In genomic region chr2:92458481-92458880, GRCm38 (mm10) we compare ENCODE assay signal across 8 mouse cellular contexts. TPM values are rescaled to one million over a fixed set of nuclear protein-coding genes. Genes with fewer than 3 reads are reported as not detected.
DNase-seq lines count a peak whose midpoint lies in the region; ATAC-seq and TF ChIP-seq lines count a peak whose summit lies in the region.

No protein-coding gene starts in this region.

- peak overlapping the region; percentile 82 for H3K4me3 ChIP-seq in layer of hippocampus, adult 2 months
- peak overlapping the region; percentile 90 for H3K4me3 ChIP-seq in embryonic facial prominence, embryonic 10.5 days
- H3K4me3 ChIP-seq in intestine, embryonic 14.5 days (ENCODE audit: low read depth, low read length): peak overlapping the region; percentile 87
- H3K4me3 ChIP-seq in neural tube, embryonic 12.5 days: peak overlapping the region; percentile 74

- peak overlapping the region; percentile 69 for H3K9ac ChIP-seq in intestine, embryonic 14.5 days (ENCODE audit: low read length)
- peak overlapping the region; percentile 72; the same call in 1 of the 2 replicates for H3K9ac ChIP-seq in neural tube, embryonic 12.5 days

- no peak for DNase-seq in layer of hippocampus, adult 2 months (ENCODE audit: low spot score in 2 of 2)
- no peak for DNase-seq in layer of hippocampus, postnatal 10 days (ENCODE audit: low spot score in 2 of 2)
- no peak for DNase-seq in embryonic facial prominence, embryonic 10.5 days (ENCODE audit: low spot score)
- no peak for DNase-seq in intestine, embryonic 14.5 days (ENCODE audit: low spot score)
- DNase-seq in gastrocnemius, postnatal 4 days (ENCODE audit: low spot score in 2 of 2): no peak
- DNase-seq in thymus, postnatal 10 days (ENCODE audit: low spot score in 2 of 2): no peak
- DNase-seq in cerebellum, postnatal 36 days: no peak

- H3K27me3 ChIP-seq in embryonic facial prominence, embryonic 10.5 days (replicated peaks; ENCODE audit: low read depth, poor library complexity, severe bottlenecking): peaks cover 34% of the 10 kb centered on the region
- peaks cover 19% of the 10 kb centered on the region for H3K27me3 ChIP-seq in intestine, embryonic 14.5 days (replicated peaks; ENCODE audit: control insufficient read depth, insufficient read depth, low read length)
- H3K27me3 ChIP-seq in neural tube, embryonic 12.5 days (replicated peaks): peaks cover 12% of the 10 kb centered on the region

- ATAC-seq in intestine, embryonic 14.5 days (replicated peaks; ENCODE audit: low FRiP score, low TSS enrichment, low read depth): no peak
- ATAC-seq in neural tube, embryonic 12.5 days (ENCODE audit: low FRiP score, low read depth): no peak

- H3K27ac ChIP-seq in layer of hippocampus, adult 2 months: peak overlapping the region; percentile 91
- H3K27ac ChIP-seq in embryonic facial prominence, embryonic 10.5 days (replicated peaks): peak overlapping the region; percentile 84; the same call in 1 of the 2 replicates
- H3K27ac ChIP-seq in intestine, embryonic 14.5 days (ENCODE audit: low read depth): 0 out of 2 replicates have a peak overlapping the region, but pooled peaks have one; percentile 35
- no peak overlapping the region for H3K27ac ChIP-seq in neural tube, embryonic 12.5 days

- peak overlapping the region; percentile 97 for H3K4me2 ChIP-seq in intestine, embryonic 14.5 days (ENCODE audit: low read length)
- H3K4me2 ChIP-seq in neural tube, embryonic 12.5 days (replicated peaks): peak overlapping the region; percentile 79

- H3K9me3 ChIP-seq in embryonic facial prominence, embryonic 10.5 days: no peaks in the 10 kb centered on the region
- no peaks in the 10 kb centered on the region for H3K9me3 ChIP-seq in intestine, embryonic 14.5 days (ENCODE audit: control insufficient read depth, low read length)
- H3K9me3 ChIP-seq in neural tube, embryonic 12.5 days: no peaks in the 10 kb centered on the region

- H3K4me1 ChIP-seq in embryonic facial prominence, embryonic 10.5 days: peaks cover 40% of the 10 kb centered on the region
- peaks cover 18% of the 10 kb centered on the region for H3K4me1 ChIP-seq in intestine, embryonic 14.5 days (replicated peaks; ENCODE audit: control insufficient read depth, insufficient read depth, low read length)
- peaks cover 25% of the 10 kb centered on the region for H3K4me1 ChIP-seq in neural tube, embryonic 12.5 days

- no peak for TF ChIP-seq CTCF in layer of hippocampus, adult 2 months (conservative IDR thresholded peaks at IDR 0.05)

- peaks cover 14% of the 10 kb centered on the region for H3K36me3 ChIP-seq in embryonic facial prominence, embryonic 10.5 days (replicated peaks)
- peaks cover 12% of the 10 kb centered on the region for H3K36me3 ChIP-seq in intestine, embryonic 14.5 days (ENCODE audit: control insufficient read depth, insufficient read depth, low read length)
- H3K36me3 ChIP-seq in neural tube, embryonic 12.5 days: peaks cover 14% of the 10 kb centered on the region

- WGBS in embryonic facial prominence, embryonic 10.5 days: 64% methylated on average over 13 of the region's 13 CpGs
- WGBS in intestine, embryonic 14.5 days: 59% methylated on average over 13 of the region's 13 CpGs
- WGBS in neural tube, embryonic 12.5 days: 75% methylated on average over 13 of the region's 13 CpGs

RNA-seq across cellular contexts. Expression of gene Slc35c1, which starts 1.9 kb away (rescaled TPM):
- 10 to 100 TPM; 14.0 to 15.7 TPM for total RNA-seq in layer of hippocampus, adult 2 months (2021)
- 10 to 100 TPM; 17.1 to 17.2 TPM for total RNA-seq in layer of hippocampus, postnatal 10 days (2021)
- 12.6 and 13.5 TPM in 2 replicates for polyA plus RNA-seq in embryonic facial prominence, embryonic 10.5 days (2016; fragmentation: Nextera tagmentation; extraction: Ambion mirVana)
- 26.8 and 30.2 TPM in 2 replicates for polyA plus RNA-seq in intestine, embryonic 14.5 days (2014; fragmentation: Nextera tagmentation; extraction: Ambion mirVana)
- 10.1 and 11.6 TPM in 2 replicates for polyA plus RNA-seq in neural tube, embryonic 12.5 days (2016; fragmentation: Nextera tagmentation; extraction: Ambion mirVana)
- 1 to 10 TPM; 7.8 to 9.8 TPM for total RNA-seq in gastrocnemius, postnatal 4 days (2021)

RNA-seq across cellular contexts. Expression of gene Cry2, which starts 24.6 kb away (rescaled TPM):
- total RNA-seq in layer of hippocampus, adult 2 months (2021): 100 to 1,000 TPM; 105 to 108 TPM
- total RNA-seq in layer of hippocampus, postnatal 10 days (2021): 10 to 100 TPM; 89.1 to 94.8 TPM
- 23.4 and 23.7 TPM in 2 replicates for polyA plus RNA-seq in embryonic facial prominence, embryonic 10.5 days (2016; fragmentation: Nextera tagmentation; extraction: Ambion mirVana)
- polyA plus RNA-seq in intestine, embryonic 14.5 days (2014; fragmentation: Nextera tagmentation; extraction: Ambion mirVana): 16.7 and 18.2 TPM in 2 replicates
- polyA plus RNA-seq in neural tube, embryonic 12.5 days (2016; fragmentation: Nextera tagmentation; extraction: Ambion mirVana): 32.7 and 33.6 TPM in 2 replicates
- total RNA-seq in gastrocnemius, postnatal 4 days (2021): 10 to 100 TPM; 47.6 to 59.3 TPM

RNA-seq across cellular contexts. Expression of gene Mapk8ip1, which starts 57.4 kb away (rescaled TPM):
- 100 to 1,000 TPM; 338 to 354 TPM for total RNA-seq in layer of hippocampus, adult 2 months (2021)
- 100 to 1,000 TPM; 385 to 403 TPM for total RNA-seq in layer of hippocampus, postnatal 10 days (2021)
- polyA plus RNA-seq in embryonic facial prominence, embryonic 10.5 days (2016; fragmentation: Nextera tagmentation; extraction: Ambion mirVana): 36.0 and 37.1 TPM in 2 replicates
- 11.8 and 13.2 TPM in 2 replicates for polyA plus RNA-seq in intestine, embryonic 14.5 days (2014; fragmentation: Nextera tagmentation; extraction: Ambion mirVana)
- polyA plus RNA-seq in neural tube, embryonic 12.5 days (2016; fragmentation: Nextera tagmentation; extraction: Ambion mirVana): 144 and 154 TPM in 2 replicates
- 10 to 100 TPM; 41.2 to 41.5 TPM for total RNA-seq in gastrocnemius, postnatal 4 days (2021)

Comparison
In these comparisons a context has a peak if more than half of its experiments do, and no peak if none do; other contexts are left out.
1. RNA of gene Mapk8ip1, which starts 57.4 kb away (total RNA-seq): 385 to 403 TPM in layer of hippocampus, postnatal 10 days and 338 to 354 TPM in layer of hippocampus, adult 2 months; 41.2 to 41.5 TPM in gastrocnemius, postnatal 4 days; every median in the first group is over 4 times any median in the second.
2. Peak in every context shown above with its lines, with median percentiles within 50 percentile points of each other: H3K4me3 ChIP-seq.